Mouse (Mus musculus) CD8-positive naive resting alpha-beta T cell, adult 57 days (primary cell): ENCODE results near the gene Vmn1r158. TPM values are rescaled to one million over a fixed set of nuclear protein-coding genes. Genes with fewer than 3 reads are reported as not detected.

ENCODE experiments used
- total RNA-seq: library from RNA; stranded (reverse); gene quantifications from one replicate; pipeline ENCODE4 v1.2.4, GENCODE M21; 2023

Vmn1r158 gene
- total RNA-seq = not detected

DNA sequence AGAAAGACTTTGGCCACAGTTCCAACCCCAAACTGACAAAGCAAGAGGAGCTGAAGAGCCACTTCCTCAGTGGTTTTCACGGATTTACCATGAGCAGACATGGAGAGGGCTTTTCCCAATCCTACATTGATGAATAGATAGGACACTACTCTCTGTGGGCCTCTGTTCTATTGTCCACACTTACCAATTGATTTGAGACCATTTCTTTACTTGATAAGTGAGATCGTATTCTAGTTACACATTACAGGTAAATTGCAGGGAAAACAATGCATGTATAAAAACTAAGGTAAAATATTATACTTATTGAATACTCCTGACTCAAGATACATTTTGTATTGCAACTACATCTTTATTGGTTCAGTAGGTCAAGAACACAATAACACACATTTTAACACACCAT, at the start of gene Vmn1r158:
Gene Vmn1r158, minus strand, starts transcription at position 101 of the 400 bp plus-strand sequence.

DNA sequence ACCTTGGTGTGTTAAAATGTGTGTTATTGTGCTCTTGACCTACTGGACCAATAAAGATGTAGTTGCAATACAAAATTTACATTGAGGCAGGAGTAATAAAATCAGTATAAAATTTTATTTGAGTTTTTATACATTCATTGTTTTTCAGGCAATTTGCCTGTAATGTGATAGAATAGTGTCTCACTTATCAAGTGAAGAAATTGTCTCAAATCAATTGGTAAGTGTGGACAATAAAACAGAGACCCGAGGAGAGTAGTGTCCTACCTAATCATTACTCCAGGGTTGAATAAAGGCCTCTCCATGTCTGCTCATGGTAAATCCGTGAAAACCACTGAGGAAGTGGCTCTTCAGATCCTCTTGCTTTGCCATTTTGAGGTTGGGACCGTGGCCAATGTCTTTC, 29.2 kb downstream of the Vmn1r158 start, which contains the start of gene Vmn1r157:
Gene Vmn1r157, plus strand, starts transcription at position 301 of the 400 bp plus-strand sequence.

Other genes with a start within 250 kb of the Vmn1r158 start
- not detected for gene Gm4201, start 225.4 kb downstream of the Vmn1r158 start, total RNA-seq
- gene Gm4565, start 202.7 kb downstream of the Vmn1r158 start, total RNA-seq = not detected
- not detected for gene Vmn1r155, start 132.8 kb downstream of the Vmn1r158 start, total RNA-seq
- not detected for gene Gm8693, start 98.5 kb downstream of the Vmn1r158 start, total RNA-seq
- not detected for gene Gm4567, start 71.1 kb downstream of the Vmn1r158 start, total RNA-seq
- gene Vmn1r157, start 29.1 kb downstream of the Vmn1r158 start, total RNA-seq = not detected
- gene Vmn1r159, start 52.8 kb upstream of the Vmn1r158 start, total RNA-seq = not detected
- not detected for gene Vmn1r160, start 80.4 kb upstream of the Vmn1r158 start, total RNA-seq
- gene Gm4214, start 193.9 kb upstream of the Vmn1r158 start, total RNA-seq = not detected
- gene Gm4216, start 229.1 kb upstream of the Vmn1r158 start, total RNA-seq = not detected